Mouse (Mus musculus): ENCODE data around the gene Cd248. TPM values are rescaled to one million over a fixed set of nuclear protein-coding genes. Genes with fewer than 3 reads are reported as not detected.
A peak's percentile ranks its signal among the peaks of the same experiment; 100 is the strongest.

The Cd248 gene
- polyA plus RNA-seq, 1 experiment: 2.5 TPM

GRCm38 (mm10) chr19:5089324-5089723, 21.4 kb downstream of the Cd248 start:
- TF ChIP-seq POLR2A (IDR thresholded peaks at IDR 0.05; ENCODE audit: control insufficient read depth, low read depth, low read length): no peak
- TF ChIP-seq CTCF (IDR thresholded peaks at IDR 0.05; ENCODE audit: control insufficient read depth, insufficient read depth, insufficient replicate concordance, low read depth, low read length): no peak
- H3K4me1 ChIP-seq (ENCODE audit: control insufficient read depth, insufficient read depth, low read length): peaks cover 36% of the 10 kb centered on the region
- no peak overlapping the region for H3K4me3 ChIP-seq (ENCODE audit: control insufficient read depth, low read depth, low read length)
- H3K36me3 ChIP-seq (ENCODE audit: control insufficient read depth, insufficient read depth, low read length): no peaks in the 10 kb centered on the region
- no peak overlapping the region for H3K27ac ChIP-seq (ENCODE audit: control insufficient read depth, insufficient read depth, low read depth, low read length)
- H3K27me3 ChIP-seq (ENCODE audit: control insufficient read depth, insufficient read depth, low read length): no peaks in the 10 kb centered on the region; the same call in 1 of the 2 replicates

GRCm38 (mm10) chr19:5092083-5092482, 24.2 kb downstream of the Cd248 start:
- Histone ChIP-seq H3K4me3 (ENCODE audit: control insufficient read depth, low read depth, low read length) (no peak overlapping the region), H3K4me1 (ENCODE audit: control insufficient read depth, insufficient read depth, low read length) (peaks cover 34% of the 10 kb centered on the region), H3K27me3 (ENCODE audit: control insufficient read depth, insufficient read depth, low read length) (no peaks in the 10 kb centered on the region), H3K27ac (ENCODE audit: control insufficient read depth, insufficient read depth, low read depth, low read length) (no peak overlapping the region), H3K36me3 (ENCODE audit: control insufficient read depth, insufficient read depth, low read length) (no peaks in the 10 kb centered on the region)
- TF ChIP-seq POLR2A (IDR thresholded peaks at IDR 0.05; ENCODE audit: control insufficient read depth, low read depth, low read length) (no peak), CTCF (IDR thresholded peaks at IDR 0.05; ENCODE audit: control insufficient read depth, insufficient read depth, insufficient replicate concordance, low read depth, low read length) (no peak)

DNA sequence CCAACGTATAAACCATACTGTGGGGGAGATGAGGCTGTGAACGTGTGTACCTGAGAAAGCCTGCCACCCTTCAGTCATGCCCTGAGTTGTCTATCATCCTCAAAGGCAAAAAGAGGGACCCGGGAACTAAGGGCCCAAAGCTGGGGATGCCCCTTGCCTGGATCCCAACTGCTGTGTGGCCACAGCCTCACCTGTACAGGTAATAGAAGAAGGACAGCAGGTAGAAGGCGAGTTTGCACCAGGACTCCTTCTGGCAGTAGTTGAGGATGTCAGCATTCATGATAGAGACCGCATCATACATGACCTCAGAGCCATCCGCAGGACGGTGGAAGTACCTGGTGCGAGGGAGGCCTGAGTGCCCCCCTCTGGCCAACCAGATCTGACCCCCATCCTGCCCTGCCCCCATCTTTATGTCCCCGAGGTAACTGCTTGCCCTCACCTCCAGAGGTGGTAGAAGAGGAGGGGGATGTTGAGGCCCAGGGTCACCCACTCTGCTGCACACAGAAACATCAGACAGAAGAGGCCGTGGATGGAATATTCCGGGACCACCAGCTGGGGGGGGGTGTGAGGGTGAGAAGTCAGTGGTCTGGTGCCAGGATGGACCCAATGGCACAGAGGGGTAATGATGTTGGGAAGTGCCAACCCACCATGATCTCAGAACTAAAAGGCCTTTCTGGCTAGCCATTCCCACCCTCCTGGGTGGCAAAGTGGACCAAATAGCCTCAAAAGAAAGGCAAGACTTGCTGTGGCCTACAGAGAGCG, 25.8 kb downstream of the Cd248 start:
- H3K4me3 ChIP-seq (ENCODE audit: control insufficient read depth, low read depth, low read length): peak overlapping the region; percentile 82
- no peak overlapping the region for H3K27ac ChIP-seq (ENCODE audit: control insufficient read depth, insufficient read depth, low read depth, low read length)
- TF ChIP-seq CTCF (IDR thresholded peaks at IDR 0.05; ENCODE audit: control insufficient read depth, insufficient read depth, insufficient replicate concordance, low read depth, low read length): no peak
- TF ChIP-seq POLR2A (IDR thresholded peaks at IDR 0.05; ENCODE audit: control insufficient read depth, low read depth, low read length): no peak
- no peaks in the 10 kb centered on the region for H3K27me3 ChIP-seq (ENCODE audit: control insufficient read depth, insufficient read depth, low read length)
- H3K36me3 ChIP-seq (ENCODE audit: control insufficient read depth, insufficient read depth, low read length): no peaks in the 10 kb centered on the region
- H3K4me1 ChIP-seq (ENCODE audit: control insufficient read depth, insufficient read depth, low read length): peaks cover 30% of the 10 kb centered on the region

GRCm38 (mm10) chr19:5094243-5094632, 26.4 kb downstream of the Cd248 start:
- Histone ChIP-seq H3K4me3 (ENCODE audit: control insufficient read depth, low read depth, low read length) (peak overlapping the region; percentile 82), H3K36me3 (ENCODE audit: control insufficient read depth, insufficient read depth, low read length) (no peaks in the 10 kb centered on the region), H3K4me1 (ENCODE audit: control insufficient read depth, insufficient read depth, low read length) (peaks cover 24% of the 10 kb centered on the region)

DNA sequence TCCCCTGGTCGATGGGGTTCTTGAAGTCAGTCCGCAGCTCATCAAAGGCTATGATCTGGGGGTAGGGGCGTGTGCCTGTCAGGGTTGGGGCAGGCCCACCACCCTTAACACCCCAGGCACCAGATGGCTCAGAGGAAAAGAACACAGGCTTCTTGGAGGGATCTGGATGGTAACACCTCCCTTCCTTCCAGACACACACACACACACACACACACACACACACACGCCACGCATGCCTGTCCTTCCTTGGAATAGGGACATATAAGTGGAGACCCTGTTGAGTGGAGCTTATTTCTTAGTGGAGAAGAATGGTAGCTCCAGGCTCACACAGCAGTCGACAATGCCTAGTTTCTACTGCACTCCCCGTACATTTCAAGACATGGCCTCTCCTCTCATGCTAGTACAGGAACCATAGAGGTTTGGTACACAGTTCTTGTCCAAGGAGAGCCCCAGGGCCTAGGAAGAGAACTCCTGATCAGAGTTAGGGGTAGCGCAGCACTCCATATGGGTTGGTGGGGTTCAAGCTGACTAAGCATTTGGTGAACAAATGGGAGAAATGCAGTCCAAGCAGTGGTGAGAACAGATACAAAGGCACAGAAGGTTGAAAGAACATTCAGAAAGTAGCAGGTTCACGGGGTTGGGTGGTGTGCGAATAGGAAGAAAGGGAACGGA, 27.0 kb downstream of the Cd248 start:
- peak overlapping the region; percentile 16; the same call in 1 of the 2 replicates for H3K27ac ChIP-seq (ENCODE audit: control insufficient read depth, insufficient read depth, low read depth, low read length)
- H3K36me3 ChIP-seq (ENCODE audit: control insufficient read depth, insufficient read depth, low read length): no peaks in the 10 kb centered on the region
- H3K4me1 ChIP-seq (ENCODE audit: control insufficient read depth, insufficient read depth, low read length): peaks cover 22% of the 10 kb centered on the region
- H3K27me3 ChIP-seq (ENCODE audit: control insufficient read depth, insufficient read depth, low read length): no peaks in the 10 kb centered on the region
- TF ChIP-seq POLR2A (IDR thresholded peaks at IDR 0.05; ENCODE audit: control insufficient read depth, low read depth, low read length) (no peak), CTCF (IDR thresholded peaks at IDR 0.05; ENCODE audit: control insufficient read depth, insufficient read depth, insufficient replicate concordance, low read depth, low read length) (no peak)
- H3K4me3 ChIP-seq (ENCODE audit: control insufficient read depth, low read depth, low read length): peak overlapping the region; percentile 82

More at GRCm38 (mm10) chr19:5094243-5094632, 26.4 kb downstream of the Cd248 start:
- Histone ChIP-seq H3K27me3 (ENCODE audit: control insufficient read depth, insufficient read depth, low read length) (no peaks in the 10 kb centered on the region), H3K27ac (ENCODE audit: control insufficient read depth, insufficient read depth, low read depth, low read length) (no peak overlapping the region)
- TF ChIP-seq CTCF (IDR thresholded peaks at IDR 0.05; ENCODE audit: control insufficient read depth, insufficient read depth, insufficient replicate concordance, low read depth, low read length) (peak; percentile 66; the same call in 1 of the 2 replicates), POLR2A (IDR thresholded peaks at IDR 0.05; ENCODE audit: control insufficient read depth, low read depth, low read length) (no peak)

GRCm38 (mm10) chr19:5095887-5096474, 28.1 kb downstream of the Cd248 start:
- H3K27ac ChIP-seq (ENCODE audit: control insufficient read depth, insufficient read depth, low read depth, low read length): no peak overlapping the region
- no peak for TF ChIP-seq CTCF (IDR thresholded peaks at IDR 0.05; ENCODE audit: control insufficient read depth, insufficient read depth, insufficient replicate concordance, low read depth, low read length)
- TF ChIP-seq POLR2A (IDR thresholded peaks at IDR 0.05; ENCODE audit: control insufficient read depth, low read depth, low read length): no peak
- peaks cover 22% of the 10 kb centered on the region for H3K4me1 ChIP-seq (ENCODE audit: control insufficient read depth, insufficient read depth, low read length)

More at GRCm38 (mm10) chr19:5095887-5096474, 28.1 kb downstream of the Cd248 start:
- Histone ChIP-seq H3K4me3 (ENCODE audit: control insufficient read depth, low read depth, low read length) (peak overlapping the region; percentile 82), H3K27me3 (ENCODE audit: control insufficient read depth, insufficient read depth, low read length) (no peaks in the 10 kb centered on the region), H3K36me3 (ENCODE audit: control insufficient read depth, insufficient read depth, low read length) (no peaks in the 10 kb centered on the region)

Data from testis, adult 2 months (tissue).